Mouse (Mus musculus): ENCODE data around the gene Mif4gd. TPM values are rescaled to one million over a fixed set of nuclear protein-coding genes. Genes with fewer than 3 reads are reported as not detected.

Mif4gd gene
- polyA plus RNA-seq, 1 experiment from 2014 or later: 17.7 TPM

GRCm38 (mm10) chr11:115619949-115620348 lies 7.2 kb upstream of the Mif4gd start:
- no peak overlapping the region for H3K27ac ChIP-seq (ENCODE audit: low read depth, low read length)
- ATAC-seq (ENCODE audit: low FRiP score): no peak
- 98% methylated on average over 7 of the region's 7 CpGs for WGBS
- no peaks in the 10 kb centered on the region for H3K4me1 ChIP-seq (replicated peaks; ENCODE audit: control insufficient read depth, insufficient read depth, low read length)
- H3K36me3 ChIP-seq (ENCODE audit: control insufficient read depth, insufficient read depth, low read length): 0 out of 2 replicates have a peak, but pooled peaks cover 2% of the 10 kb centered on the region
- no peaks in the 10 kb centered on the region for H3K27me3 ChIP-seq (ENCODE audit: control insufficient read depth, insufficient read depth, low read length)
- H3K9me3 ChIP-seq (ENCODE audit: control insufficient read depth, low read length): no peaks in the 10 kb centered on the region
- H3K4me3 ChIP-seq (ENCODE audit: low read depth, low read length): no peak overlapping the region
- H3K9ac ChIP-seq (ENCODE audit: low read depth, low read length): no peak overlapping the region
- no peak overlapping the region for H3K4me2 ChIP-seq (replicated peaks; ENCODE audit: low read depth, low read length)
- DNase-seq (ENCODE audit: low spot score): no peak

- no peak overlapping the region for H3K4me2 ChIP-seq (replicated peaks; ENCODE audit: low read depth, low read length)
- H3K9ac ChIP-seq (ENCODE audit: low read depth, low read length): no peak overlapping the region
- 85% methylated on average over 16 of the region's 16 CpGs for WGBS
- 0 out of 2 replicates have a peak, but pooled peaks cover 2% of the 10 kb centered on the region for H3K36me3 ChIP-seq (ENCODE audit: control insufficient read depth, insufficient read depth, low read length)
- DNase-seq (ENCODE audit: low spot score): no peak
- H3K4me3 ChIP-seq (ENCODE audit: low read depth, low read length): no peak overlapping the region
- H3K27ac ChIP-seq (ENCODE audit: low read depth, low read length): no peak overlapping the region
- no peaks in the 10 kb centered on the region for H3K9me3 ChIP-seq (ENCODE audit: control insufficient read depth, low read length)
- H3K27me3 ChIP-seq (ENCODE audit: control insufficient read depth, insufficient read depth, low read length): no peaks in the 10 kb centered on the region
- H3K4me1 ChIP-seq (replicated peaks; ENCODE audit: control insufficient read depth, insufficient read depth, low read length): no peaks in the 10 kb centered on the region
- ATAC-seq (ENCODE audit: low FRiP score): no peak
Observed at GRCm38 (mm10) chr11:115618732-115619516, 6.2 kb upstream of the Mif4gd start.

GRCm38 (mm10) chr11:115618001-115618400 lies 5.2 kb upstream of the Mif4gd start:
- Histone ChIP-seq H3K9ac (ENCODE audit: low read depth, low read length) (no peak overlapping the region), H3K4me1 (replicated peaks; ENCODE audit: control insufficient read depth, insufficient read depth, low read length) (no peaks in the 10 kb centered on the region), H3K9me3 (ENCODE audit: control insufficient read depth, low read length) (no peaks in the 10 kb centered on the region), H3K4me2 (replicated peaks; ENCODE audit: low read depth, low read length) (no peak overlapping the region), H3K36me3 (ENCODE audit: control insufficient read depth, insufficient read depth, low read length) (0 out of 2 replicates have a peak, but pooled peaks cover 2% of the 10 kb centered on the region), H3K4me3 (ENCODE audit: low read depth, low read length) (no peak overlapping the region), H3K27ac (ENCODE audit: low read depth, low read length) (no peak overlapping the region), H3K27me3 (ENCODE audit: control insufficient read depth, insufficient read depth, low read length) (no peaks in the 10 kb centered on the region)
- DNase-seq (ENCODE audit: low spot score) (no peak), ATAC-seq (ENCODE audit: low FRiP score) (no peak)
- WGBS: 88% methylated on average over 2 of the region's 2 CpGs

- Histone ChIP-seq H3K4me1 (replicated peaks; ENCODE audit: control insufficient read depth, insufficient read depth, low read length) (no peaks in the 10 kb centered on the region), H3K4me3 (ENCODE audit: low read depth, low read length) (no peak overlapping the region), H3K27ac (ENCODE audit: low read depth, low read length) (no peak overlapping the region), H3K27me3 (ENCODE audit: control insufficient read depth, insufficient read depth, low read length) (no peaks in the 10 kb centered on the region), H3K4me2 (replicated peaks; ENCODE audit: low read depth, low read length) (no peak overlapping the region), H3K9me3 (ENCODE audit: control insufficient read depth, low read length) (no peaks in the 10 kb centered on the region), H3K36me3 (ENCODE audit: control insufficient read depth, insufficient read depth, low read length) (no peaks in the 10 kb centered on the region), H3K9ac (ENCODE audit: low read depth, low read length) (no peak overlapping the region)
- ATAC-seq (ENCODE audit: low FRiP score) (no peak), DNase-seq (ENCODE audit: low spot score) (no peak)
- WGBS: 76% methylated on average over 6 of the region's 6 CpGs
Observed at GRCm38 (mm10) chr11:115616893-115617292, 4.1 kb upstream of the Mif4gd start.

- WGBS: 89% methylated on average over 7 of the region's 7 CpGs
Observed at GRCm38 (mm10) chr11:115616371-115616770, 3.6 kb upstream of the Mif4gd start.

GRCm38 (mm10) chr11:115615875-115616274 lies 3.1 kb upstream of the Mif4gd start:
- 91% methylated on average over 6 of the region's 6 CpGs for WGBS
- H3K9ac ChIP-seq (ENCODE audit: low read depth, low read length): no peak overlapping the region
- no peak overlapping the region for H3K27ac ChIP-seq (ENCODE audit: low read depth, low read length)

More at GRCm38 (mm10) chr11:115616371-115616770, 3.6 kb upstream of the Mif4gd start:
- H3K4me3 ChIP-seq (ENCODE audit: low read depth, low read length): no peak overlapping the region
- no peak overlapping the region for H3K4me2 ChIP-seq (replicated peaks; ENCODE audit: low read depth, low read length)
- ATAC-seq (ENCODE audit: low FRiP score) (no peak), DNase-seq (ENCODE audit: low spot score) (no peak)
- H3K9me3 ChIP-seq (ENCODE audit: control insufficient read depth, low read length): no peaks in the 10 kb centered on the region
- no peak overlapping the region for H3K27ac ChIP-seq (ENCODE audit: low read depth, low read length)
- no peaks in the 10 kb centered on the region for H3K27me3 ChIP-seq (ENCODE audit: control insufficient read depth, insufficient read depth, low read length)
- H3K9ac ChIP-seq (ENCODE audit: low read depth, low read length): no peak overlapping the region
- no peaks in the 10 kb centered on the region for H3K36me3 ChIP-seq (ENCODE audit: control insufficient read depth, insufficient read depth, low read length)
- H3K4me1 ChIP-seq (replicated peaks; ENCODE audit: control insufficient read depth, insufficient read depth, low read length): no peaks in the 10 kb centered on the region; the same call in 1 of the 2 replicates

GRCm38 (mm10) chr11:115615108-115615825 lies 2.5 kb upstream of the Mif4gd start:
- no peaks in the 10 kb centered on the region for H3K9me3 ChIP-seq (ENCODE audit: control insufficient read depth, low read length)
- H3K27me3 ChIP-seq (ENCODE audit: control insufficient read depth, insufficient read depth, low read length): no peaks in the 10 kb centered on the region
- 86% methylated on average over 15 of the region's 15 CpGs for WGBS
- H3K4me1 ChIP-seq (replicated peaks; ENCODE audit: control insufficient read depth, insufficient read depth, low read length): no peaks in the 10 kb centered on the region; the same call in 1 of the 2 replicates
- no peak for DNase-seq (ENCODE audit: low spot score)
- no peak overlapping the region for H3K4me3 ChIP-seq (ENCODE audit: low read depth, low read length)
- no peak overlapping the region for H3K9ac ChIP-seq (ENCODE audit: low read depth, low read length)
- no peaks in the 10 kb centered on the region for H3K36me3 ChIP-seq (ENCODE audit: control insufficient read depth, insufficient read depth, low read length)
- no peak for ATAC-seq (ENCODE audit: low FRiP score)
- H3K4me2 ChIP-seq (replicated peaks; ENCODE audit: low read depth, low read length): no peak overlapping the region
- H3K27ac ChIP-seq (ENCODE audit: low read depth, low read length): no peak overlapping the region

More at GRCm38 (mm10) chr11:115615875-115616274, 3.1 kb upstream of the Mif4gd start:
- no peaks in the 10 kb centered on the region; the same call in 1 of the 2 replicates for H3K4me1 ChIP-seq (replicated peaks; ENCODE audit: control insufficient read depth, insufficient read depth, low read length)
- no peaks in the 10 kb centered on the region for H3K9me3 ChIP-seq (ENCODE audit: control insufficient read depth, low read length)
- no peak overlapping the region for H3K4me3 ChIP-seq (ENCODE audit: low read depth, low read length)
- no peaks in the 10 kb centered on the region for H3K27me3 ChIP-seq (ENCODE audit: control insufficient read depth, insufficient read depth, low read length)
- ATAC-seq (ENCODE audit: low FRiP score) (no peak), DNase-seq (ENCODE audit: low spot score) (no peak)
- no peak overlapping the region for H3K4me2 ChIP-seq (replicated peaks; ENCODE audit: low read depth, low read length)
- H3K36me3 ChIP-seq (ENCODE audit: control insufficient read depth, insufficient read depth, low read length): no peaks in the 10 kb centered on the region

GRCm38 (mm10) chr11:115614346-115615107 lies 1.8 kb upstream of the Mif4gd start:
- no peak for ATAC-seq (ENCODE audit: low FRiP score)
- Histone ChIP-seq H3K36me3 (ENCODE audit: control insufficient read depth, insufficient read depth, low read length) (no peaks in the 10 kb centered on the region), H3K27ac (ENCODE audit: low read depth, low read length) (no peak overlapping the region), H3K27me3 (ENCODE audit: control insufficient read depth, insufficient read depth, low read length) (no peaks in the 10 kb centered on the region), H3K4me1 (replicated peaks; ENCODE audit: control insufficient read depth, insufficient read depth, low read length) (no peaks in the 10 kb centered on the region; the same call in 1 of the 2 replicates), H3K4me3 (ENCODE audit: low read depth, low read length) (no peak overlapping the region), H3K9ac (ENCODE audit: low read depth, low read length) (no peak overlapping the region), H3K4me2 (replicated peaks; ENCODE audit: low read depth, low read length) (no peak overlapping the region), H3K9me3 (ENCODE audit: control insufficient read depth, low read length) (no peaks in the 10 kb centered on the region)
- WGBS: 88% methylated on average over 10 of the region's 10 CpGs
- DNase-seq (ENCODE audit: low spot score): no peak

Measured in hindbrain, embryonic 11.5 days (tissue).